Mouse (Mus musculus): ENCODE measurements around the gene Plekhh2. TPM values are rescaled to one million over a fixed set of nuclear protein-coding genes. Genes with fewer than 3 reads are reported as not detected.

The Plekhh2 gene
- polyA plus RNA-seq, 1 experiment, result 2.2 TPM

DNA sequence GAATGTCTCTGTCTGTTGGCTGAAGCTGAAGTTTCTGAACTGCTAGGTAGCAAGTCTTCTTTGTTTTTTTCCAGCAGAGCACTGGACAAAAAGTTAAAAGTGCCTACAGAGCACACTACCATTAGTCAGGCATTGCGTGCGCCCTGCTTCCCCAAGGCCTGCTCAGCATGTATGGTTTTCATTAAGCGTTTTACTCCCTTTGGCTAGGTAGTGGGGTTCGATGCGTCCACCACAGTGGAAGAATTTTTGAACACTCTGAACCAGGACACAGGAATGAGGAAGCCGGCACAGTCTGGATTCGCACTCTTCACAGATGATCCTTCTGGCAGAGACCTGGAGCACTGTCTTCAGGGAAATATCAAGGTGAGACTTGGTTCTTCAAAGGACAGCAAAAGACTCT lies 87.2 kb downstream of the Plekhh2 start:
- no peak overlapping the region for H3K4me3 ChIP-seq (replicated peaks; ENCODE audit: control insufficient read depth, low read depth, low read length)
- TF ChIP-seq CTCF (IDR thresholded peaks at IDR 0.05; ENCODE audit: control insufficient read depth, insufficient read depth, low read length), result no peak
- TF ChIP-seq POLR2A (IDR thresholded peaks at IDR 0.05; ENCODE audit: borderline replicate concordance, control insufficient read depth, low read depth, low read length), result no peak
- no peaks in the 10 kb centered on the region; the same call in none of the 2 replicates for H3K4me1 ChIP-seq (ENCODE audit: control insufficient read depth, insufficient read depth, low read length)
- 89% methylated on average over 7 of the region's 7 CpGs for WGBS
- H3K27ac ChIP-seq (ENCODE audit: control insufficient read depth, insufficient read depth, low read depth, low read length, poor library complexity), result no peak overlapping the region

DNA sequence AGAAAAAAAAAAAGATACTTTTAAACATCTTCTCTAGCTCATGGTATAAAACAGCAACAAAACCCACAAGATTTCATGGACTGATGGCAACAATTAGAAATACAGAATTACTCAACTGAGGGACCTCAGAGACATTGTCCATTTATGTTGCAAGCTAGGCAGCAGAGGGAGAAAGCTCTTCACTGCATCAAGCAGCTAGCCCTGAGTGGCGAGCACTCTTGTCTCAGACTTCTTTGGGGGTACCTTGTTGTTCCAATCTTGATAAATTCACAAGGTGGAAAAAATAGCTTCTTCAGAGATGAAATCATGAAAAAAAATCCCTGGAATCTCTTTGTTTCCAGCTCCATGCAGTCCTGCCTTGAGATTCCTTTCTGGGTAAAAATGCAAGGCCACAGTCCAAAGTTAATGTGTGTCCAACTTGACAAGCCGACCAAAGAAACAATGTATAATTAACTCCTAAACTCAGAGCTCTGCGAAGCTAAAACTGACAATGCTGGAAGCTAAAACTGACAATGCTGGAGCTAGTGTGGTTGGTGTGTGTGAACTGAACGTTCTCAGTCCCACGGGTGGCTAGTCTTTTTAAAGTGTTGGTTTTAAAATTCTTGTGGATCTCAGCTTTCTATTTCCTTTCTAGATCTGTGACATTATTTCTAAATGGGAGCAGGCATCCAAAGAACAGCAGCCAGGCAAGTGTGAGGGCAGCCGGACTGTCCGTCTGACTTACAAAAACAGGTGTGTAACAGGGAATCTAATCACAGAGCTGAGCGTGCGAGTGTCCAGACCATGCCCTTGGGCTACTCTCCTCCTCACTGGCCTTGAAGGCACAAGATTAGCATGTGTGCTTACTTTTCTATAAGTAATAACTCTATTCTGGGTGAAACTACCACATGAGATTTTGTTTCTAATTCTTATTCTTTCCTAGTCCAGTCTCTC lies 88.6 kb downstream of the Plekhh2 start:
- TF ChIP-seq CTCF (IDR thresholded peaks at IDR 0.05; ENCODE audit: control insufficient read depth, insufficient read depth, low read length), result no peak
- no peak for TF ChIP-seq POLR2A (IDR thresholded peaks at IDR 0.05; ENCODE audit: borderline replicate concordance, control insufficient read depth, low read depth, low read length)
- Histone ChIP-seq H3K27ac (ENCODE audit: control insufficient read depth, insufficient read depth, low read depth, low read length, poor library complexity) (no peak overlapping the region), H3K4me1 (ENCODE audit: control insufficient read depth, insufficient read depth, low read length) (no peaks in the 10 kb centered on the region; the same call in none of the 2 replicates), H3K4me3 (replicated peaks; ENCODE audit: control insufficient read depth, low read depth, low read length) (no peak overlapping the region)
- 71% methylated on average over 9 of the region's 9 CpGs for WGBS

DNA sequence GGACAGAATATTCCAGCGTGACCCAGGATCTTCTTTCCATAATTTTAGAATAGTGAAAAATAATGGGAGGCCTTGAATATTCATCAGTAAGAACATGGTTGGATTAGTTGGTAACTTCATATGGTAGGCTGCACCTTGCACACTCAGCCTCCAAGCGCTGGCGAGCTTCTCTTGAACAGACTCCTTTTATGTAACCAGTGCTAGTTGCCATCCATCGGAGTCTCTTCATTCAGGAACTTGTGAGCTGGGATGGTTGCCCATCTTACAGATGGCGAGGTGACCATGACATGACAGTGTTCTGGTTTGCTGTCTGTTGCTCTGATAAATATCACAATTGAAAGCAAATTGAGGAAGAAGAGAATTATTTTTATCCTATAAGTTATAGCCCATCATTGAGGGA lies 90.1 kb downstream of the Plekhh2 start:
- TF ChIP-seq CTCF (IDR thresholded peaks at IDR 0.05; ENCODE audit: control insufficient read depth, insufficient read depth, low read length), result no peak
- TF ChIP-seq POLR2A (IDR thresholded peaks at IDR 0.05; ENCODE audit: borderline replicate concordance, control insufficient read depth, low read depth, low read length), result no peak
- 80% methylated on average over 5 of the region's 5 CpGs for WGBS
- no peaks in the 10 kb centered on the region; the same call in 1 of the 2 replicates for H3K4me1 ChIP-seq (ENCODE audit: control insufficient read depth, insufficient read depth, low read length)
- H3K4me3 ChIP-seq (replicated peaks; ENCODE audit: control insufficient read depth, low read depth, low read length), result no peak overlapping the region
- H3K27ac ChIP-seq (ENCODE audit: control insufficient read depth, insufficient read depth, low read depth, low read length, poor library complexity), result no peak overlapping the region

DNA sequence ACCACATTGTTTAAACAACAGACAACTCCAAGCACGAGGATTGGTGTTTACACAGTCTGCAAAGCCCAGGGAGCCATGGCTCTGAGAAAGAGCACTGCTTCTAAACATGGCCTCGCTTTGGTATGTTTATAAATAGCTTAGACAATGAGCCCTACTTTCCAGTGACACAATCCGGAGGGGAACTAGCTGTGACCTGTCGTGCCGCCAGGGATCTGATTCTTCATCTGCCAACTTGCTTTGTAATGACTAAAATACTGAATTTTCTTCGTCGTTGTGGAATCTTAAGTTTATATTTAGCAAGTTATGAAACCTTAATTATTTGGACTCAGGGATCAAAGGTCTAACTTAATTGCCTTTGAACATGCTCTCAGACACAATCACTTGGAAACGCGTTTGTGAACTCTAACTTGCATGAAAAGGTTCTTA lies 91.5 kb downstream of the Plekhh2 start:
- Histone ChIP-seq H3K4me1 (ENCODE audit: control insufficient read depth, insufficient read depth, low read length) (no peaks in the 10 kb centered on the region; the same call in 1 of the 2 replicates), H3K4me3 (replicated peaks; ENCODE audit: control insufficient read depth, low read depth, low read length) (no peak overlapping the region), H3K27ac (ENCODE audit: control insufficient read depth, insufficient read depth, low read depth, low read length, poor library complexity) (no peak overlapping the region)
- 79% methylated on average over 9 of the region's 9 CpGs for WGBS
- TF ChIP-seq CTCF (IDR thresholded peaks at IDR 0.05; ENCODE audit: control insufficient read depth, insufficient read depth, low read length), result no peak
- no peak for TF ChIP-seq POLR2A (IDR thresholded peaks at IDR 0.05; ENCODE audit: borderline replicate concordance, control insufficient read depth, low read depth, low read length)

DNA sequence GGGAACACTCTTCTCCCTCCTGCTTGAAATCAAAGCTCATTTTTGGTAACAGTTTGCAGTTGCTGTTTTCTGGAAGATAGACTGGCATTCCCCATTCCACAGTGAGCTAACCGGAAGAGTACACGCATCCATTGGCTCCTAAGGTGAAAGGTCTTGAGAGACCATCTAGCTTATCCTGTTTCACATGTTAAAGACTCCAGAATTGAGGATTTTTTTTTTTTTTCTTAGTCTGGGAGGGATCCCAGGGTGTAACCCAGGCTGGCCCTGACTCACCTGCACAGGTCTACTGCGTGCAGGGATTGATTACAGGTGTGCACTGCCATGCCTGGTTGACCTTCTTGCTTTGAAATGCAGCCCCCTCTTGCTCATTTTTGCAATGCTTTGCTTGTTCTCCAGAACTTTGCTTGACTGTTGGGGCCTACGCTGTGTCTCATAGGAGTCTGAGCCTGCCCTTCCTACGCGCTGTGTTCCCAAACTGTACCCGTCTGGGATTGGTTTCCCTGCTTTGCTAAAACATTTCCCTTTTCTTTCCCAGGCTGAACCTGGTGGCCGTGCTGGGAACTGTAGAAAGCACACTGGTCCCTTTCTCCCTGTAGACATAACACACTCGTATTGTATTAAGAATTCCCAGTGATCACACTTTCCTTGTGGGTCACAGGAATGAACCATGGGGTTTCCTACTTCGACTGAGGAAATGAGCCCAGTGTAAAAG lies 92.2 kb downstream of the Plekhh2 start:
- 83% methylated on average over 10 of the region's 10 CpGs for WGBS
- H3K4me1 ChIP-seq (ENCODE audit: control insufficient read depth, insufficient read depth, low read length), result no peaks in the 10 kb centered on the region; the same call in 1 of the 2 replicates
- no peak overlapping the region for H3K4me3 ChIP-seq (replicated peaks; ENCODE audit: control insufficient read depth, low read depth, low read length)
- H3K27ac ChIP-seq (ENCODE audit: control insufficient read depth, insufficient read depth, low read depth, low read length, poor library complexity), result no peak overlapping the region
- TF ChIP-seq POLR2A (IDR thresholded peaks at IDR 0.05; ENCODE audit: borderline replicate concordance, control insufficient read depth, low read depth, low read length) (no peak), CTCF (IDR thresholded peaks at IDR 0.05; ENCODE audit: control insufficient read depth, insufficient read depth, low read length) (no peak)

DNA sequence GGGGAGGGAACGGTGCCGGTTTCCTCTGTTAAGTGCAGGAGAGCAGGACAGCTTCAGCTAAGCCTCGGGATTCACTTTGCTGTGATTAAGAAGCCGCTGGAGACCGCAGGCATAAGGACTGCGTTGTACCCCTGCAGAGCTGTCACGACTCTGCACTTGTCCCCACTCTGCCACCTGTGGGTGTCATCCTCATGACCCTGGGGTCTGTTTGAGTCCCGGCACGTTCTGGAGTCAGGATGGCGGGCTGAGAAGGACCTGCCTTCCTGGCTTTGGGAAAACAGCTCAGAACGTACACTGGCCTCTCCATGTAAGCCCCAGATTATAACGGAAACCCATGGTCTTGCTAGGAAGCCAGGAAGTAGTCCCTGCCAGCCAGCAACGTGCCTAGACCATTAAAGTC lies 95.3 kb downstream of the Plekhh2 start:
- no peak overlapping the region for H3K4me3 ChIP-seq (replicated peaks; ENCODE audit: control insufficient read depth, low read depth, low read length)
- TF ChIP-seq POLR2A (IDR thresholded peaks at IDR 0.05; ENCODE audit: borderline replicate concordance, control insufficient read depth, low read depth, low read length), result no peak
- TF ChIP-seq CTCF (IDR thresholded peaks at IDR 0.05; ENCODE audit: control insufficient read depth, insufficient read depth, low read length), result no peak
- WGBS, result 70% methylated on average over 13 of the region's 13 CpGs
- no peak overlapping the region for H3K27ac ChIP-seq (ENCODE audit: control insufficient read depth, insufficient read depth, low read depth, low read length, poor library complexity)
- H3K4me1 ChIP-seq (ENCODE audit: control insufficient read depth, insufficient read depth, low read length), result no peaks in the 10 kb centered on the region; the same call in 1 of the 2 replicates

DNA sequence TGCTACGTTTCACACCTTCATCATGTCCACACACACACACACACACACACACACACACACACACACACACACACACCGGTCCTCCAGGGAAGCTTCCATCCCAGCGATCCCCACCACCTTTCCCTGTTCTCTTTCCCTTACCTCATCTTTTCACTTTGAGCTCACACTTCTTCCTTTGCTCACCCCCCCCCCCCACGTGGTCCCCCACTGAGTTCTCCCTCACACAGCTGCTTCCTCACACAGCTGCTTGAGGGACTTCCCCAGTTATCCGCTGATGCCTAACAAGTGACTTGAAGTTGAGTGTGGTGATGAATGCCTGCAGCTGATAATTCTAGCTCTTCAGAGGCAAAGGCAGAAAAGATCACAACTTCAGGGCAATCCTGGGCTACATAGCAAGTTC lies 95.9 kb downstream of the Plekhh2 start:
- 30% methylated on average over 5 of the region's 5 CpGs for WGBS
- TF ChIP-seq CTCF (IDR thresholded peaks at IDR 0.05; ENCODE audit: control insufficient read depth, insufficient read depth, low read length) (no peak), POLR2A (IDR thresholded peaks at IDR 0.05; ENCODE audit: borderline replicate concordance, control insufficient read depth, low read depth, low read length) (no peak)

DNA sequence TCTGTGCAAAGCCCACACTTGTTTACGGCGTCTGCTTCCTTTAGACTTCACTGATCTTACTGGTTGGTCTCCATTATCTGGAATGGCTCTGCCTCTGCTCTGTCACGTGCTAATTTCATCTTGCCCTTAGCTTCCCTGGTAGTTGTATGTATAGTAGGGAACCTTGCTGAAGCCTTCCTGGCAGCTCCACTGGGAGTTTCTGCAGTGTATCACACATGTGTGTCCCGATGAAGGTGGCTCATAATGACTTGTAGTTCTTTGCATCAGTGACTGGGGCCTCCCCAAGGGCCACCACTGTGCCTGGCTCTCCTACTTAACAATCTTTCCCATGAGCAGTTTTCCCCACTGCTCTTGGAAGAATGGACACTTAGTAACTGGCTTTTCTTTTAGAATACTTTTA lies 96.9 kb downstream of the Plekhh2 start:
- 75% methylated on average over 4 of the region's 4 CpGs for WGBS

More for the DNA sequence above, 95.9 kb downstream of the Plekhh2 start:
- no peak overlapping the region for H3K27ac ChIP-seq (ENCODE audit: control insufficient read depth, insufficient read depth, low read depth, low read length, poor library complexity)
- H3K4me3 ChIP-seq (replicated peaks; ENCODE audit: control insufficient read depth, low read depth, low read length), result no peak overlapping the region
- no peaks in the 10 kb centered on the region; the same call in 1 of the 2 replicates for H3K4me1 ChIP-seq (ENCODE audit: control insufficient read depth, insufficient read depth, low read length)

More for the DNA sequence above, 96.9 kb downstream of the Plekhh2 start:
- Histone ChIP-seq H3K27ac (ENCODE audit: control insufficient read depth, insufficient read depth, low read depth, low read length, poor library complexity) (no peak overlapping the region), H3K4me3 (replicated peaks; ENCODE audit: control insufficient read depth, low read depth, low read length) (no peak overlapping the region), H3K4me1 (ENCODE audit: control insufficient read depth, insufficient read depth, low read length) (peaks cover 4% of the 10 kb centered on the region)
- TF ChIP-seq CTCF (IDR thresholded peaks at IDR 0.05; ENCODE audit: control insufficient read depth, insufficient read depth, low read length), result no peak
- no peak for TF ChIP-seq POLR2A (IDR thresholded peaks at IDR 0.05; ENCODE audit: borderline replicate concordance, control insufficient read depth, low read depth, low read length)
